Mouse (Mus musculus) left cerebral cortex, postnatal 14 days (tissue): ENCODE measurements around the gene Sorbs1. TPM values are rescaled to one million over a fixed set of nuclear protein-coding genes. Genes with fewer than 3 reads are reported as not detected.

Experiments used
- DNase-seq, 2 experiments: peaks; one replicate each; pipeline ENCODE4 v3.0.0; 2021 to 2022; ENCODE audit warnings: low spot score in 2 of 2, mixed read lengths in 1 of 2
- intact Hi-C: fragments of 180-260 bp; cut with DNase I; formaldehyde crosslinking; loops from one replicate; pipeline ENCODE4 v1.15.1; 2025
- total RNA-seq, 2 experiments: library from RNA; stranded (reverse); gene quantifications; 2 replicates each; pipeline ENCODE4 v1.2.3; 2021

The Sorbs1 gene
- total RNA-seq, 2 experiments from 2014 or later, result 108 to 126 TPM

DNA sequence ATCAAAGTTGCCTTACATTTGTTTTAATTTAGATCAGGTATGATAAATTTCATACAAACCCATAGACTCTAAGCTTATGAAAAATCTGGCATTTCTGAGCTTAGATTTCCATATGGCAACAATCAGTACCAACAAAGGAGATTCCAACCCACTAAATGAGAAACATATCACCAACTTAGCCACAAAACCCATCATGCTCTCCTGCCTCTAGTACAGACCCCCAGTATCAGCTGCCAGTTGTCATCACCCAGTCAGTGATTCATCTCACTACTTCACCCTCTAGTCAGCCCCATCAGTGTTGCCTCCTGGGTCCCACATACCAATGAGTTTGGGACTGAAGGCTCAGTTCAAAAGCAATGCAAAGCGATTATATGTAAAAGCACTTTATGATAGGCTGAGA lies 254.1 kb downstream of the Sorbs1 start:
- DNase-seq, result no peak
- intact Hi-C loops, result no loop called here

DNA sequence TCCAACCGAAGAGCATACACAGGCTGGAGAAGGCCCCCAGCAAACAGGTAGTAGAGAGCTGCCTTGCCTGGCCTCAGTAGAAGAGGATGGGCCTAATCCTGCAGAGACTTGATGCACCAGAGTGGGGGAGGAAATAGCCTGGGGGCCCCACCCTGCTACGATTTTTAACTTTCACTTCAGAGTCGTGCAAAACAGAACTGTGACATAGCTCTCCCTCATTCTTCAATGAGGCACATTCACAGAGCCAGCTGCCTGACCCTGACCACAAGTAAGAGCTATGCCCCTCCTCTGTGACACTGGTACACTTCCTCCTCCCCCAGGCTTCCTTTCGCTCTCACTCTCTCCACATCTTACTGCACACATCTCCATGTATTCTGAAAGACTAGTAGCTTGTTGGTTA lies 256.2 kb downstream of the Sorbs1 start:
- no peak for DNase-seq

DNA sequence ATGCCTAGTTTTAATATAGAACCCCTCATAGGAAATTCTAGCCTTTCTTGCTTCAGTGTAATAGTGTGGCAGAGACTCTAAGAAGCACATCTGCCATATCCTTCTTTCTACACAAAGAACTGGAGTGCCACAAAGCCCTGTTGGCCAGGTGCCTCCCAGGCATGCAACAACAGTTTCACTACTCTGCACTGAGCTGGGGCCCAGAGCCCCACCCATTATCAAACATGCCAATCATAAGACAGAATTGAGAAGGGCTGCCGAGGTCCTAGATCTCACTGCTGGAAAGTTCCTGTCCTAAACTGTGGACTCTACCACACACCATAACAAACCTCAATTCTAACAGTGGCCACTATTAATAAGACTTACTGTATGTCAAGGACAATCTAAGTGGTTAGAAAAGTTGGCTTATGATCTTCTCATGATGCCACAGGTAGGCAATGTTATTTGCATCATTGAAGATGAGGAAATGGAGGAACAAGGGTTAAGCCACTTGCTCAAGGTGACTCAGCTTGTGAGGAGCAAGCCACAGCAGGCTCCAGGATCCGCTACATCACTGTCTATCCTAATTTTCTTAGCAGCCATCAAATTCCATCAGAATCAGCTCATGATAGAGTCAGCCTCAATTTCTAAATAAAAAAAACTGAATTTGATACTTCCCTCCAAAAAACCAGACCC lies 257.1 kb downstream of the Sorbs1 start:
- intact Hi-C loops, result no loop called here
- DNase-seq, result no peak

More for the DNA sequence above, 256.2 kb downstream of the Sorbs1 start:
- intact Hi-C loops, result no loop called here

DNA sequence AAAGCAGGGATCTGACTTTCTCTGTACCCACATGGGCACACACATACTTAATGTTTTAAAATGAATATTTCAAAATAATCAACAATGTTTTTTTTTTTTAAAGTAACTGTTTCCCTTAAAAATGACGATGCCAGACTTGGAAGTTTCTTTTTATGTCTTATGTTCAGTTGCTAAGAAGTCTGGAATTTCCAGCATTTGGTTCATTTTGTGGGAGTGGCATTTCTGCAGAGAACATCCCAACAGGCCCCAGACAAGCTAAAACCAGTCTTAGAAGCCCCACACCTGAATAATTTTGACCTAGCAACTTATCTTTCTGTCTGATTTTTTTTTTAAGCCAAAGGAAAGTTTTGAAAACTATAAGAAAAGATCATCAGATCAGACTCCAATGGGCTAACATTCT lies 258.0 kb downstream of the Sorbs1 start:
- intact Hi-C loops, result no loop called here
- DNase-seq, result no peak

DNA sequence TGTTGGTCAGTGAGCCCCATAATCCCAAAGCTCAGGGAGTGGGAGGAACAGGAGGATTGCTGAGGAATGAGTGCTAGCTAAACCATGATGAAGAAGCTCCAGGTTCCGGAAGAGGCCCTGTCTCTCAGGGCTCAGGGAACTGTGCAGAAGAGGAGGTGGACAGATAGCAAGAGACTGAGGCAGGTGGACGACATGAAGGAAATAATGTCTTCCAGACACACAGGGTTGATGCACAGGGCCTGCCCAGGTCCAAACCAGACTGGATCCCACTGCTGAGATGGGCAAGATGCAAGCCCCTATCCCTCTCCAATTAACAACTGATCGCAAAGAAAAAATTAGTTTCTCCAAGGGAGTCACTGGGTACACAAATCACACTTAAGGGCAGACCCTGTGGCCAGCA lies 258.8 kb downstream of the Sorbs1 start:
- intact Hi-C loops, result no loop called here
- no peak for DNase-seq

DNA sequence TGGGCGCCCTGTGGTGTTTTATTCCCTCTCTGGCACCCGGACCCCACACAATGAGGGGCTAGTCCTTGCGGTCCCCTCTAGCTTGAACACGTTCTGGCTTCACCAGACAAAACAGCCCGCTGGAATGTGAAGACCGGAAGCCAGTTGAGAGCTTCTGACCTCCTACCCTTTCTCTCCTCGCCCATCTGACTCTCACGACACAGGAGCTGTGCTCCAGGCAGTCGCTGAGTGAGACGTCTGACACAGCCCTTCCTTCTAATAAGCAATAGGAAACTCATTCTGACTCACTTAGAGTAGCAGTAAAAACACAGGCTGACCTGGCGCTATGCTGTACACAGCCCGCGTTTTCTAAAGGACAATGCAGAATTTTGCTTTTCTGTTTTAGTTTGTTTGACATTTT lies 259.8 kb downstream of the Sorbs1 start:
- DNase-seq, result no peak
- intact Hi-C loops, result no loop called here

DNA sequence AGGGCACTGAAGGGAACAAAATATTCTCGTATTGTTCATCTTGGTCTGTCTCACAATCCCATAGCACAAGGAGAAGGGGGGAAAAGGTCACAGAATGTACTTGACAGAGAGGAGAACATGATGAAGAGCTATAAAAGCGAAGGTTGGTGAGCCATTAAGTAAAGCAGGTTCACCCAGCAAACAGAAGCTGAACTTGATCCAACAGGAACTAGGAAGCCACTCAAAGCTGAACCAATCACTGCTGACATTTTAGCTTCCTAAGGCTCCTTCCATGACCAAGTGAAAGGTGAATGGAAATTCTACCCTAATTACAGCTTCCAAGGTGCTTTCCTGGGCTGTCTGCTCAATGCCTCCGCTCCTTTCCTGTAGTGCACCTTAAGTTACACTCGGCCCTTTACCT lies 262.5 kb downstream of the Sorbs1 start:
- intact Hi-C loops, result no loop called here
- no peak for DNase-seq

DNA sequence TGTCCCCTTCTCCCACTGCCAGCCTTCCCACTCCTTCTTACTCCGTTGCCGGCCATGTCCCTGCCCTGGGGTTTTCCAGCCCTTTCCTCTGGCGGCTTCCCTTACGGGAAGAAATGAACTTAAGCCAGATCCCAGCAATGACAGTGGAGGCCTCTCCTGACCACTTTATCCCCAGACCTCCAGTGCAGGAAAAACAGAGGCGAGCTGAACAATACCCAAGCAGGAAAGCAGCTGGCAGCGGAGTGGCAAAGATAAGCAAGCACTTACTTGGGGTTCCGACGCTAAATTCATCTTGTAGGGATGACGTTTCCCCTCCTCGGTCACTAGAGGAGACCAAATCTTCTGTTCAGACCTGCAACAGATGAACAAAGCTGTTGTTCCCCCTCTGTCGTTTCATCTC lies 264.2 kb downstream of the Sorbs1 start:
- intact Hi-C loops, result no loop called here
- no peak for DNase-seq

DNA sequence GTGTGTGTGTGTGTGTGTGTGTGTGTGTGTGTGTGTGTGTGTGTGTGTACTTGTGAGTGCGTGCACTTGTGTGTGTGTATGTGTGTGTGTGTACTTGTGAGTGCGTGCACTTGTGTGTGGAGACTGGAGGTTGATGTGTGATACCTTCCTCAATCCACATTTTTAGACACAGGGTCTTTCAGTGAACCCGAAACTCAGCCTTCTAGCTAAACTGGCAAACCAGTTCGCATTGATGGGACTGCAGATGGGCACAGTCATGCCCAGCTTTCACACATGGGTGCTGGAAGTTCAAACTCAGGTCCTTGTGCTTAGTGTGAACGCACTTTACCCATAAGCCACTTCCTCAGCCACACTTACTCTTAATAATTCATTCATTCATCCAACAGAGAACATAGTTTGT lies 265.1 kb downstream of the Sorbs1 start:
- no peak for DNase-seq
- intact Hi-C loops, result no loop called here

DNA sequence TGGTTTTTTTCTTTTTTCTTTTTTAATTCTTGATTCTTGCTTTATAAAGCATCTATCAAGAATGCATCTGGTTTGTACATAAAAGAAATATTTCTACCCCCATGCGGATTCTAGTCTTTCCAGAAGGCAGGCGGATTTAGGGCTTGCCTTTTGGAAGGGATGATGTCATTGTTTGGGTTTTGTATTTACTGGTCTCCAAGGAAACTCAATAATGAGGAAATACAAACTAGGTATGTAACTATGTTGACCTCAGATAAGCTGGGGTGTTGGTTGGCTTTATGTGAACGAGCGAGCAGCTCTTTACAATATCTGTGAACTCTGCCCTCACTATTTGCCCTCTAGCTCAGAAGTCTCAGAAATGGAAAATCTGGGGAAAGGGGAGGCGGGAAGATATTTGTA lies 266.3 kb downstream of the Sorbs1 start:
- intact Hi-C loops, result no loop called here
- DNase-seq, result no peak

DNA sequence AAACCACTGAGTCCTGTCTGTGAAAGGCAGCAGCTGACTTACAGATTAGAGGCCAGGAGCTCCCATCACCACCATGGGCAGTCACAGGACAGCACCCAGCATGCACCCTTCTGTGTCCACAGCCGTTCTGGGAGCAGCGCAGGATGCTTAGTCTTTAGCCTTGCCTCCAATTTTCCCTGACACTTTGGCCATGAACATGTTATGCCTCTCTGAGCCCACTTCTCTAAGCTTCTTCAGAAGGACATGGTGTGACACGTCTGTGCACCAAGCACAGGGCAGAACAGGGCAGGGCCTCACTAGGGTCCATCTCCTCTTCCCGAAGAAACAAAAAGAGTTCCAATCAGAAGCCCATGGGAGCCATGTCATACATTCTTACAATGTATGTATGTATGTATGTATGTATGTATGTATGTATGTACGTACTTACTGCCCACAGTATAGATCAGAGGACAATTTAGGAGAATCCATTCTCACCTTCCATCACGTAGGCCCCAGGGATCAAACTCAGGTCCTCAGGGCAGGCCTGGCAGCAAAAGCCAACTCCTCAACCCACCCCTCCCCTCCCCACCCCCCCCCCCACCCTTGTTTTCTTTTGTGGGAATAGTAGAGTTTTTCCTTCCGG lies 266.8 kb downstream of the Sorbs1 start:
- intact Hi-C loops, result no loop called here
- no peak for DNase-seq

Other genes with a start within 250 kb of the Sorbs1 start
- gene Pdlim1, start 241.9 kb downstream of the Sorbs1 start, total RNA-seq, result 10 to 100 TPM; 16.6 to 16.9 TPM
- gene Aldh18a1, start 74.7 kb upstream of the Sorbs1 start, total RNA-seq, result 10 to 100 TPM; 30.0 to 33.7 TPM
- 10 to 100 TPM; 26.2 to 26.3 TPM for gene Tctn3, start 98.5 kb upstream of the Sorbs1 start, total RNA-seq
- gene Entpd1, start 98.6 kb upstream of the Sorbs1 start, total RNA-seq, result 10 to 100 TPM; 15.3 to 17.4 TPM
- under 1 TPM; 0.15 to 0.17 TPM for gene Cc2d2b, start 235.0 kb upstream of the Sorbs1 start, total RNA-seq